Mouse (Mus musculus): ENCODE measurements around the gene Csnk2a2. TPM values are rescaled to one million over a fixed set of nuclear protein-coding genes. Genes with fewer than 3 reads are reported as not detected.

Gene Csnk2a2
- polyA plus RNA-seq, 1 experiment from 2014 or later, result 10.3 TPM

DNA sequence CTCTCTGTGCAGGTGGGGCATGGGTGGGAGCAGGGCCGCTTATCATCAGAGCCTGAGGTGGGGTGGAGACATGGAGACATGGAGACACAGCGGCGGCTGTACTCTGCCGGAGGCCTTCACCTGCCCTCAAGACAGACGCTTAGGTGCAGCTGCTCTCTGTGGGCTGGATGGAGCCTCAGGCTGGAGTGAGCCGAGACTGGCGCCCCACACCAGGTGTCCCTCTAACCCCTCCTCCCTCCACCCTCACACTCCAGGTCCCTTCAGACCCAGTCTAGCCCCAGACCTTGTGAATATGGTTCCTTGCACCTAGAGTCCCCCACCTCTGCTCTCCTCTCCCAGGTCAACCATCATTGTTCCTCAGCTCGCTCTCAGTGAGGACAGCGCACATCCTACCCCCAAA lies 90.7 kb downstream of the Csnk2a2 start:
- Histone ChIP-seq H3K4me3 (no peak overlapping the region), H3K9me3 (no peaks in the 10 kb centered on the region), H3K36me3 (no peaks in the 10 kb centered on the region), H3K27me3 (no peaks in the 10 kb centered on the region), H3K4me1 (peaks cover 15% of the 10 kb centered on the region; the same call in 1 of the 2 replicates), H3K27ac (replicated peaks) (no peak overlapping the region), H3K9ac (replicated peaks) (no peak overlapping the region), H3K4me2 (replicated peaks) (no peak overlapping the region)
- no peak for ATAC-seq (ENCODE audit: low FRiP score, low read depth)
- 86% methylated on average over 5 of the region's 9 CpGs for WGBS

DNA sequence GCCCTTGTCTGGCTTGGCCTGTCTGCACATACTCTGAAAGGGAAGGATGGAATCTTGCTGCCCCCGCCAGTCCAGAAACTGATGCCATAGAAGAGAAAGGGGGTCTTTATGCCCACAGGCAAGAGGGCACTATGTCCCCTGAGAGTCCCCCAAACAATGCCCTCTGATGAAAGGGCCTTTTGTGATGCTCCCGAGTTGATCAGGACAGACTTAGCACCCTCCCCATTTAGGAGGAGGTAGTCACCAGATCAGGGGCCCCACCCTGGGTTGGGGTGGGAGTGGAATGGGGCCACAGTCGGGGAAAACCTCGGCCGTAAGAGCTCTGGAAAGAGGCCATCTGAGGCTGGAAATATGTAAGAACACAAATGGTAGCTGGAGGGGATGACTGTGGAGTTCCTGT lies 92.6 kb downstream of the Csnk2a2 start:
- WGBS, result 43% methylated on average over 5 of the region's 5 CpGs
- H3K27me3 ChIP-seq, result no peaks in the 10 kb centered on the region
- no peaks in the 10 kb centered on the region for H3K9me3 ChIP-seq
- no peak for ATAC-seq (ENCODE audit: low FRiP score, low read depth)
- H3K36me3 ChIP-seq, result no peaks in the 10 kb centered on the region
- H3K27ac ChIP-seq (replicated peaks), result no peak overlapping the region; the same call in 1 of the 2 replicates
- H3K4me3 ChIP-seq, result no peak overlapping the region
- no peak overlapping the region for H3K9ac ChIP-seq (replicated peaks)
- no peak overlapping the region for H3K4me2 ChIP-seq (replicated peaks)
- H3K4me1 ChIP-seq, result peaks cover 15% of the 10 kb centered on the region; the same call in 1 of the 2 replicates

DNA sequence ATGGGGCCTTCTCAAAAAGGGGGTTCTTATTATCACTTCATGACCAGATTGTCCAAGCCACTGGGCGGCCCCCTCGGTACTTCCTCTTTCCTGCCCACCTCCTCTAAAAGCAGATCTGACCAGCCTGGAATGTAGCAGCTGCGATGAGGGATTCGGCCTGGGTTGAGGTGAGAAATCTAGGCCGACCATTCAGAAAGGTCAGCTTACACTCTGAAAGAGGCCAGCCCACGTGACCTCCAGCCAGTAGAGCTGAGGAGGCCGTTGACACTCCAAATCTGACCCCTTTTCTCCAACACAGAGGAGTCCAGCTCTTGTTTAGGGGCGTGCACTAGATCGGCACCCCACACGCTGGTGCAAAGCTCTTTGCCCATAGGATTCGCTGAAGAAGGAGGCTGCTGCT lies 93.1 kb downstream of the Csnk2a2 start:
- peaks cover 15% of the 10 kb centered on the region; the same call in 1 of the 2 replicates for H3K4me1 ChIP-seq
- H3K9me3 ChIP-seq, result no peaks in the 10 kb centered on the region
- H3K27ac ChIP-seq (replicated peaks), result no peak overlapping the region
- no peak overlapping the region for H3K4me2 ChIP-seq (replicated peaks)
- no peak overlapping the region for H3K4me3 ChIP-seq
- H3K36me3 ChIP-seq, result no peaks in the 10 kb centered on the region
- H3K9ac ChIP-seq (replicated peaks), result no peak overlapping the region
- ATAC-seq (ENCODE audit: low FRiP score, low read depth), result no peak
- H3K27me3 ChIP-seq, result no peaks in the 10 kb centered on the region
- 70% methylated on average over 11 of the region's 11 CpGs for WGBS

Other genes with a start within 250 kb of the Csnk2a2 start
- gene Cngb1, start 183.5 kb downstream of the Csnk2a2 start, polyA plus RNA-seq (2016; fragmentation: Nextera tagmentation; extraction: Ambion mirVana), result 0.05 and 0.13 TPM in 2 replicates
- gene Tepp, start 179.5 kb downstream of the Csnk2a2 start, polyA plus RNA-seq (2016; fragmentation: Nextera tagmentation; extraction: Ambion mirVana), result not detected in 2 replicates
- gene Zfp319, start 158.1 kb downstream of the Csnk2a2 start, polyA plus RNA-seq (2016; fragmentation: Nextera tagmentation; extraction: Ambion mirVana), result 19.1 and 20.6 TPM in 2 replicates
- 33.9 and 37.1 TPM in 2 replicates for gene Usb1, start 157.8 kb downstream of the Csnk2a2 start, polyA plus RNA-seq (2016; fragmentation: Nextera tagmentation; extraction: Ambion mirVana)
- 23.5 and 27.1 TPM in 2 replicates for gene Mmp15, start 137.8 kb downstream of the Csnk2a2 start, polyA plus RNA-seq (2016; fragmentation: Nextera tagmentation; extraction: Ambion mirVana)
- 128 and 130 TPM in 2 replicates for gene Cfap20, start 55.2 kb downstream of the Csnk2a2 start, polyA plus RNA-seq (2016; fragmentation: Nextera tagmentation; extraction: Ambion mirVana)
- 0.18 and 0.59 TPM in 2 replicates for gene Ccdc113, start 44.0 kb upstream of the Csnk2a2 start, polyA plus RNA-seq (2016; fragmentation: Nextera tagmentation; extraction: Ambion mirVana)
- gene Prss54, start 86.3 kb upstream of the Csnk2a2 start, polyA plus RNA-seq (2016; fragmentation: Nextera tagmentation; extraction: Ambion mirVana), result not detected in 2 replicates
- 20.2 and 21.9 TPM in 2 replicates for gene Gins3, start 143.4 kb upstream of the Csnk2a2 start, polyA plus RNA-seq (2016; fragmentation: Nextera tagmentation; extraction: Ambion mirVana)
- gene Ndrg4, start 186.9 kb upstream of the Csnk2a2 start, polyA plus RNA-seq (2016; fragmentation: Nextera tagmentation; extraction: Ambion mirVana), result 75.2 and 77.7 TPM in 2 replicates
- 21.0 and 26.3 TPM in 2 replicates for gene Setd6, start 225.8 kb upstream of the Csnk2a2 start, polyA plus RNA-seq (2016; fragmentation: Nextera tagmentation; extraction: Ambion mirVana)